Mouse (Mus musculus): ENCODE measurements around the gene Insr.

Insr gene

GRCm38 (mm10) chr8:3275189-3275588 lies 4.2 kb downstream of the Insr start:
- DNase-seq (ENCODE audit: low read depth, low spot score): no peak

- no peak for DNase-seq (ENCODE audit: low read depth, low spot score)
Observed at GRCm38 (mm10) chr8:3273799-3274198, 5.6 kb downstream of the Insr start.

- no peak for DNase-seq (ENCODE audit: low read depth, low spot score)
Observed at GRCm38 (mm10) chr8:3267449-3267761, 12.0 kb downstream of the Insr start.

GRCm38 (mm10) chr8:3266686-3267448 lies 12.6 kb downstream of the Insr start:
- no peak for DNase-seq (ENCODE audit: low read depth, low spot score)

- DNase-seq (ENCODE audit: low read depth, low spot score): no peak
Observed at GRCm38 (mm10) chr8:3265182-3265581, 14.2 kb downstream of the Insr start.

GRCm38 (mm10) chr8:3262779-3263178 lies 16.6 kb downstream of the Insr start:
- no peak for DNase-seq (ENCODE audit: low read depth, low spot score)

- no peak for DNase-seq (ENCODE audit: low read depth, low spot score)
Observed at GRCm38 (mm10) chr8:3261101-3261500, 18.3 kb downstream of the Insr start.

GRCm38 (mm10) chr8:3260127-3260811 lies 19.1 kb downstream of the Insr start:
- DNase-seq (ENCODE audit: low read depth, low spot score): peak; percentile 57

- DNase-seq (ENCODE audit: low read depth, low spot score): no peak
Observed at GRCm38 (mm10) chr8:3256147-3256940, 23.1 kb downstream of the Insr start.

GRCm38 (mm10) chr8:3255321-3255720 lies 24.1 kb downstream of the Insr start:
- DNase-seq (ENCODE audit: low read depth, low spot score): no peak

- no peak for DNase-seq (ENCODE audit: low read depth, low spot score)
Observed at GRCm38 (mm10) chr8:3253179-3253578, 26.2 kb downstream of the Insr start.

- DNase-seq (ENCODE audit: low read depth, low spot score): no peak
Observed at GRCm38 (mm10) chr8:3252665-3253064, 26.8 kb downstream of the Insr start.

GRCm38 (mm10) chr8:3251101-3251500 lies 28.3 kb downstream of the Insr start:
- no peak for DNase-seq (ENCODE audit: low read depth, low spot score)

- DNase-seq (ENCODE audit: low read depth, low spot score): no peak
Observed at GRCm38 (mm10) chr8:3249886-3250285, 29.5 kb downstream of the Insr start.

GRCm38 (mm10) chr8:3248704-3249103 lies 30.7 kb downstream of the Insr start:
- no peak for DNase-seq (ENCODE audit: low read depth, low spot score)

- DNase-seq (ENCODE audit: low read depth, low spot score): no peak
Observed at GRCm38 (mm10) chr8:3247129-3247528, 32.3 kb downstream of the Insr start.

- DNase-seq (ENCODE audit: low read depth, low spot score): no peak
Observed at GRCm38 (mm10) chr8:3243229-3243628, 36.2 kb downstream of the Insr start.

GRCm38 (mm10) chr8:3240725-3241124 lies 38.7 kb downstream of the Insr start:
- no peak for DNase-seq (ENCODE audit: low read depth, low spot score)

GRCm38 (mm10) chr8:3239641-3240040 lies 39.8 kb downstream of the Insr start:
- no peak for DNase-seq (ENCODE audit: low read depth, low spot score)

GRCm38 (mm10) chr8:3238792-3239191 lies 40.6 kb downstream of the Insr start:
- no peak for DNase-seq (ENCODE audit: low read depth, low spot score)

- DNase-seq (ENCODE audit: low read depth, low spot score): no peak
Observed at GRCm38 (mm10) chr8:3237319-3237718, 42.1 kb downstream of the Insr start.

- no peak for DNase-seq (ENCODE audit: low read depth, low spot score)
Observed at GRCm38 (mm10) chr8:3236277-3236676, 43.1 kb downstream of the Insr start.

GRCm38 (mm10) chr8:3234569-3234968 lies 44.8 kb downstream of the Insr start:
- DNase-seq (ENCODE audit: low read depth, low spot score): no peak
